Mouse (Mus musculus) B cell, adult 2 months (primary cell): Measurements from ENCODE around the gene Vps16.

Experiments
- DNase-seq, 2 experiments: peaks; one replicate each; pipeline ENCODE4 v3.0.0; 2022

Vps16 gene

DNA sequence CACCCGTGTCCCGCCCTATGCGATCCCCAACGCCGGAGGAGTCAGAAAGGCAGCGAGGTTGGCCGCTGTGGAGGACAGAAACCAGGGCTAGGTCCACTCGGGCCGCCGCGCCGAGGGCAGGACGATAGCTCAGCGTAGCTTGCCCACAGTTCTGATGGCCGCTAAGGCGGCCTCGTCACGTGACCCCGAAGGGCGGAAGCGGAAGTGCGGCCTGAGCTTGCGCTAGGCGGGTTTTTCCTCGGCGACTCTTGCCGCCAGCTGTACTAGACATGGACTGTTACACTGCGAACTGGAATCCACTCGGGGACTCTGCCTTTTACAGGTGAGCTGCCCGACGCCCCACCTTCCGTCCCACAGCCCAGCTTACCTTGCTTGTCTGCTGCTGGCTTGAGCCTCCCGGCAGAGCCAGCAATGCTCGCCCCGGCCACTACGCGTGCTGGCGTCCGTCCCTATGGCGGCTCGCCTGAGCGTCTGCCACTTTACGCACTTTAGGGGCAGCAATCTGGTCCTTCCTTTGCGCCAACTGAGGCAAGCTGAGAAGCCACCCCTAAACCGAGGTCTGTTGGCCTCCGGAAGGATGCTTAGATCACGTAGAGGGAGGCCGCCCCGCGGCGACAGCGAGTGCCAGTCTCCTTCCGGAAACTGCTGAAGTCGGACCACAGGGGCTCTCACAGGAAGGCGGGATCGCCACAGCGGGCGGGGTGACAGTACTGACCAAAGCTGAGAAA lies at the start of gene Vps16, which contains the start of gene Pced1a:
Vps16 (plus strand) TSS at position 214 of the 728 bp plus-strand sequence.
Pced1a (minus strand) TSS at position 576 of the 728 bp plus-strand sequence.
- DNase-seq, result peak; percentile 95 to 96

DNA sequence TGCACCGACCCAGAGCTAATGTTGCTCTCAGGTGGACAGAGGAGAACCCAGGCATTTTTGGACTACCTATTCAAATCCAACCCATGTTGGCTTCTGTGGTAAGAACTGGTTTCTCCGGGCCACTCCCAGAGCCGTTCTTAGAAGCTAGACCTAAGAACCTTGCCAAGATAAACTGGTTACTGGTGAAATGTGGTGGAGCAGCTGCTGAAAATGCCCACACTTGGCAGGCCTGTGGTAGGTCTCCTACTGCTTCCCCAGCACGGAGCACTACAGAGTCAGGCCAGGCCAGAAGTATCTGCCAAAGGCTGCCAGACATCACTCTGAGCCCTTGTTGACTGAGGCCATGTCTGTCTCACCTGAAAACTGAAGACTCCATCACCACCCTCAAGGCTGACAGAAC lies 49.2 kb upstream of the Vps16 start:
- no peak for DNase-seq

DNA sequence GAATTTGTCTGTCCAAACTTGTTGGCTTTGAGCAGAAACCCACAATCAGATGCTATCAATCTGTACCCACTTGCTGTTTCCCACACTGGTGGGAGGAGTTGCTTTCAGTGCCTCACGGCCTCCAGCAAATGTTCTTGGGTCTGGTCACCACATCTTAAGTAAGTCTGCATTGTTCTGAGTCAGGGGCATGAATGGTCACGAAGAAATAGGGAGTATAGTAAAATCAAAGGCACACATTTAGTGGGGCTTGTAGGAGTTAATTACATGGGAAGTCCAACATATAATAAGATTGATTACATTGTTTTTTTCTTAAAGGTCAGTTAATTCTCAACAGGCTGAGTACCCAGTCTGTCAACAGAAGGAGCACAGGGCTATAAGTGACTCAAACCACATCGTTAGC lies 40.9 kb upstream of the Vps16 start:
- no peak for DNase-seq

DNA sequence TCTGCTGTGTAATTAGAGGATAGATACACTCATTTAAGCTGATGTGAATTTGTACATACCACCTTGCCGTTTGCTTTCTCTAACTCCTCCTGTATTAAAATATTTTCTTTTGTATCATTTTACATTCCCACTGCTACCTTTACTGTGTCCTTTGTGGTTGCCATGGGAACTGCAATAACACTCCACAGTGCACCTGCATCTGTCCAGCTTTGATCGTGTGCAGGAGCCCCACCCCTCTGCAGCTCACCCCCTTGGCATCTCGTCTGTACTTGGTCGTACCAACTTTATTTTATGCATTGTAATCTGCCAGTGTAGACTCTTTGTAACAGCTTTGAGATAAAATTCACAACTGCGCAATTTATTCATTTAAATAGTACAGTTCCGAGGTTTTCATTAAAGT lies 40.2 kb upstream of the Vps16 start:
- no peak for DNase-seq

DNA sequence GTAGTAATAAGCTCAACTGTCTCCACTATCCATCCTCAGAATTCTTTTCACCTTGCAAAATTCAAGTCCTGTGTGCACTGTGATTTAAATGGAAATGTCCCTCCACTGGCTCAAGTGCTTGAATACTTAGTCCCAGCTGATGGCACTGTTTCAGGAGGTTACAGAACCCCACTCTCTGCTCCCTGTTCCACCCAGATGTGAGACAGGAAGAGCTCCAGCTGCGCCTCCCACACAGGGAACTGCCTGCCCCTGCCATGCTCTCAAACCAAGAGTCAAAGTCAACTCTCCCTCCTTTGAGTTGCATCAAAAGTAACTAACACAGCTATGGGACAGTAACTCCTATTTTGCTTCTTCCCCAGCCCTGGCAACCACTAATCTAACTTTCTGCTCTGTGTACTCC lies 37.9 kb upstream of the Vps16 start:
- DNase-seq, result no peak

DNA sequence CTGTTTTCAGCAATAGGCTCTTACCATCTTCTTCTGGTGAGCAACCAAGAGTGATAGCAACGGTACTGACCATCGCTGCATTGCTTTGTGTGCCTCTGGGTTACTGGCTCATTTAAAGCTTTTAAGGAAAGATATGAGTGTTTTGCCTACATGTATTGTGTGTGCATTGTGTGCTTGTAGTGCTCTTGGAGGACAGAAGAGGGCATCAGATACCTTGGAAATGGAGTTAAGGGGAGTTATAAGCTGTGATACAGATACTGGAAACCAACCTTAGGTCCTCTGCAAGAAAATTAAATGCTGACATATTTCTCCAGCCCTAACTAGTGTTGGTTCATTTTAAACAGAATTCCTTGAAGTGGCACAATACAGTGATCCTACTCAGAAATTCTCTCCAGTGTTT lies 35.3 kb upstream of the Vps16 start:
- DNase-seq, result no peak

DNA sequence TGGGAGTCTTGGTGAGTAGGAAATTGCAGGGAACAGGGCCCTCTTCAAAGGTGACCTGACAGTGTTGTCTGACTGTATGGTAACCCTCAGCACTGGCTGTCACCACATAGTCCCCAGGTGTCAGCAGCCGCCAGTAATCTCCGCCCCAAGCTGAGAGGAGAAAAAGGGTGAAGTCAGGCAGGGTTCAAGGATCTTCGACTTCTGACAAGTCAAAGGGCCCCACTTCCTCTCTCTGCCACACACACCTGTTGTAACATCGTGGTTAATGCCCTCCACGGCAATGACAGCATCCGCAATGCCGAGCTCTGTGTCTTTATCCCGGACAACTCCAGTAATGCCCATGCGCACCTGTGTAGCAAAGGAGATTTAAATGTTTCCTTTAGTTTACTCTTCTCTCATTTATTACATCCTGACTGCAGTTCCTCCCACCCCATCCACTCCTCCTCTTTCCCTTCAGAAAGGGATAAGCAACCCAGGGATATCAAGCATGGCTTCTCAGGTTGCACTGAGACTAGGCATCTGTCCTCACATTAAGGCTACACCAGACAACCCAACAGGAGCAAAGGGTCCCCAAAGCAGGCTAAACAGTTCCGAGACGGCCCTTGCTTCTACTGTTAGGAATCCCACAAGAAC lies 33.0 kb upstream of the Vps16 start:
- DNase-seq, result no peak

DNA sequence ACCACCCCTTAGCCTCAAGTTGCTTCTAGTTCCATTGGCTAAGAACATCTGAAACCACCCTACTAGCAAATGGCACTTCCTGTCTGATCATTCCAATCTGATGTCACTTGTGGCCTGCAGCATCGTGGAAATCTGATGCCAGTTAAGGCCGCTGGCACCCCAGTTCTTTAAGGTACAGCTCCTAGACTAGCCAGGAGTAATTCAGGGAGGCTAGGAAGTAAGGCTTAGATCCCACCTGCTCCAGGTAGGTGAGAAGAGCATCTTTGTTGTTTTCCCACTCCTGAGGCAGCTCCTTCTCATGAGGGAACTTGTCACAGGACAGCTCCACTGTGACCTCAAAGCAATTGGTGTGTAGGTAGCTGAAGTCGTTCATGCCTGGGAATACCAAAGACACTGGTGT lies 31.3 kb upstream of the Vps16 start:
- DNase-seq, result no peak

DNA sequence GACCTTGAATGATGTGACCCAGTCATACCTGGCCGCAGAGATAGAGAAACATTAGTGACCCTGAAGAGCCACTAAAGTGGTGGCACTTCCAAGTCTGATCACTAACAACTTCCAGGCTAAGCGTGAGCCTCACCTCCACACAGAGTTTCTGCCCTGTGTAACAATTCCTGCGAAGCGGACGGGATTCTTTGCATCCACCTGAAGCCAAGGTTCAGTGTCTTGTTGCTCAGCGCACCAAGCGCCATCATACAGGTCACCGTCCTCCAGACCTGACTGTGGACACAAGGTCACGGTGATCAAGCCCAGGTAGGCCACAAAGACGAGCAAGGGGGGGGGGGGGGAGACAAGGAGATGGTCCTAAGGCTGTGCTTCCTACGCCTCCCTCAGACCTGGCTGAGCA lies 28.4 kb upstream of the Vps16 start:
- no peak for DNase-seq

DNA sequence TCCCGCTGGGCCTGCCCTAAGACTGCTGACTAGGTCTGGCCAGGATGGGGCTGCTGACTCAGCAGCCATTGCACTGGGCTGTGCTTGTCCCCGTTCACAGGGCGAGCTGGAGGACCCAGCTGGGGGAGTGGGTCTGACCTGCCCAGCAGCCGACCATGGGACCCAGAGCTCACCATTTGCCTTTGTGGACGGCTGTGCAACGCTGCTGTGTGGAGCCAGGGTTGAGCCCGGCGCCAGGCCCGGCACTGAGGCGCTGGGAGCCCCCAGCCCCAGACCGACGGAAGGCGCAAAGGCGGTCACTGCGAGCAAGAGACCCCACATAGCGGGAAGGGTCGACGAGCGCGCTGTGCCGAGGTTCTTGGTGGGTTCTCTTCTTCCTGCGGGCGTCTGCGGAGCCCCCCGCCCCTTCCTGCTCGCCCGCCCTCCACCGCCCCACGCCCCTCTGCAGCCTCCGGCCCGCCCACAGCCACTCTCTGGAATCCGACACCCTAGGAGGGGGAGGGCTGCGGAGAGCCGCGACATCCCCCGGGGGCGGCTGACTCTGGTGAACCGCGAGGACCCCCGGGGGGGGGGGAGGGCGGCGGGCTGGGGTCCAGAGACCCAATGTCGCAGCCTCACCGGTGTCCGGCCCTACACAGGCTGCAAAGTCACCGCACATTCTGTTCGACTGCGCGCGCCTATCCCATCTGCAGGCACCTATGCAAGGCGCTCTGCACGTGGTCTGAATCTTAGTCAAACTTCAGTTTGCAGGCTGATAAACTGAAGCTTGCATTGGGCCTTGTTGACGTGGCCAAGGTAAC lies 26.8 kb upstream of the Vps16 start, which contains the start of gene Cpxm1:
Cpxm1 (minus strand) TSS at position 389 of the 800 bp plus-strand sequence.
- DNase-seq, result no peak

DNA sequence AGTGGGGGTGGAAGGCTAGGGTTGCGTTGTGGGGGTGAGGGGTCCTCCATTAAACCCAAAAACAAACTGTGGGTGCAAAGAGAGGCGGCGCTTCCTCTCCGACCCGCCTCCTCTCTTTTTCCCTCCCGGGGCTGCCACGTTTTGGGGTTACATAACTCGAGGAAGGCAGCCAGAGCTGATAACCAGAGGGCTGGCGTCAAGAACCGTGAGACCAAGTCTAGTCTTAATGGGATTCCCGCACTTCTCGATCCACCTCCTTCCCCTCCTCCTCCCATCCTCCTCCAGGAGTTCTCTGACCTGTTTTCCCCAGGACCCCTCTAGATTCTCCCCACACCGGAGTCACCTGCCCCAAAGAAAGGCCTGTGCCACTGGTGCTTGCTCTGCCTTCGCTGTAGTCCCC lies 26.0 kb upstream of the Vps16 start:
- no peak for DNase-seq

DNA sequence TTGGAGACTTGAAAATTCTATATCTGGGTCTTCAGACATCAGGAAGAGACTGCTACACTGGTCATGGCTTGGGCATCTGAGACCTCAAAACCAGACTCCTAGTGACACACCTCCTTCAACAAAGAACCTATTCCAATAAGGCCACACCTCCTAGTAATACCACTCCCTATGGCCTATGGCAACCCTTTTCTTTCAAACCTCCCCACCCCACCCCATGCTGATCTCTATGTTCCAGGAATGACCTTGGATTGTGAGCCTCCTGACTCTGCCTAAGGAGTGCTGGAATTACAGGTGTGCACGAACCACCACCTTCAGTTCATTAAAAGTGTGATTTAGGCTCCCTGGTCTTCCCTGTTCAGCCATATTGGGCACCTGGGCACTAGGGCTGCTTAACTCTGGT lies 24.1 kb upstream of the Vps16 start:
- DNase-seq, result no peak

DNA sequence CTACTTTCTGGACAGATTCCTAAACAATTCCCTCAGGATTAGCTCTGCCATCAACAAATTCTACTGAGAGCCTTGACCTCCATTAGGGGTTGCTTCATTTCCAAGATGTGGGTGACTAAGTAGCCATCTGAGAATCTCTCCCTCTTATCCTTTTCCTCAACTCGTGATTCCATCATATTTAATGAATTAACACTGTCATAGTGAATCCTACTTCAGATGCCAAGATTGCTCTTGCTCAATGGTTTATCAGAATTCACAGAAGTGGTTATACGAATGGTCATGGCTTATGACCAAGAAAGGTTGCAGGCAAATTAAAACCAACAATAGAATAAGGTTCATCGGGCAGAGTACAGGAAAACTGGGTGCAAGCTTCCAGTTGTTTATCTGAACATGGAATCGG lies 22.2 kb upstream of the Vps16 start:
- DNase-seq, result no peak

DNA sequence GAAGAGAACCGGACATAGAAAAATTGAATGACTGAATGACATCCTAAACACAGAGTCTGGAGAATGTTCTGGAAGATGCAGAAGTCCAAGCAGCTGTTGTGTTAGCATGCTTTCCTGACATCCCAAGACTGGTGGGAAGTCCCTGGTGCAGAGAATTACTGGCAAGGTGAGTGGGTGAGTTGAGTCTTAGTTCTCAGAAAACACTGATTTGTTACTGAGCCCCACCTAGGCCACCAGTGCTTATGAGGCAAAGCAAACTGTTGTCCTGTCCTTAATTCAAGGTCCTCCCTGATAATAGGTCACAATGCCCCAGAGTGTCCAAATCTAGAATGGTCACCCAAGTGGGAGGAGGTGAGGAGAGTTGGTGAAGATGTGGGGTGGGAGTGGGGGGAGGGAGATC lies 19.2 kb upstream of the Vps16 start, which contains the start of the genes Gm28372 and 1700020A23Rik:
Gm28372 (plus strand) TSS at position 301 of the 400 bp plus-strand sequence.
1700020A23Rik (plus strand) TSS at position 321 of the 400 bp plus-strand sequence.
- no peak for DNase-seq

DNA sequence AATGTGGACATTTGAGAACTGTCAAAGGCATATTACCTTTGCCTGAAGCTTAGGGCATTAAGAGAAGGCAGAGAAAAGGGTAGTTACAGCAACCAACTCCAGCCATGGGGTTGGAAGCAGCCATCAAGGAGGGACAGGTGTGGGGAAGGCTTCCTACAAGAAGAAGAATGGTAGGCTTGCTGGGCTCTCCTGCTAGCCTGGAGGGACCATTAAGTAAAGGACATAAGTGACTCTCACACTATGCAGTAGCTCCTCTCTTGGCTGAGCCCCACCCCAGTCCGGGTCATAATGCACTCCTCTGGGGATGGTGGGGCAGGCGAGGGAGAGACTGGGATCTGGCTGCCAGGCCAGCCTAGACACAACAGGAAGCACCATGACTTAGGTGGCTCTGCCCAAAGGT lies 18.0 kb upstream of the Vps16 start, which contains the start of gene Tmem239:
Tmem239 (plus strand) TSS at position 301 of the 400 bp plus-strand sequence.
- no peak for DNase-seq

DNA sequence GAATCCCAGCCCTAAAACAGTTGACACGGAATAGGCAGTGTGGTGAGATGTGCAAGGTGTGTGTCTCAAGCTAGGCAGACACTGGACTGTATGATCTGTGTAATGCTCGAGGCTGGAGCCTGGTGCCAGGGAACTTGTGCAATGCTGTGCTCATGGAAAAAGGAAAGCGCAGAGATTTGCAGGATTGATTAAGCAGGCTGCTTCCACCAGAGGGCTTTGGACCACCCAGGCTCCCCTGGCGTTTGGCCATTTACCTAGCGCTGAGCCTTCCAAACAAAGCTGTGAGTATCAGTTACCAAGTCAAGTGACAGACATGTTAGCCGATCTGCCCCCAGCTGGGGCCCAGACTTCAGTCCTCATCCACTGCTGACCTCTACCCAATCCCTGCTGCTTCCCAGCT lies 15.9 kb upstream of the Vps16 start:
- no peak for DNase-seq

DNA sequence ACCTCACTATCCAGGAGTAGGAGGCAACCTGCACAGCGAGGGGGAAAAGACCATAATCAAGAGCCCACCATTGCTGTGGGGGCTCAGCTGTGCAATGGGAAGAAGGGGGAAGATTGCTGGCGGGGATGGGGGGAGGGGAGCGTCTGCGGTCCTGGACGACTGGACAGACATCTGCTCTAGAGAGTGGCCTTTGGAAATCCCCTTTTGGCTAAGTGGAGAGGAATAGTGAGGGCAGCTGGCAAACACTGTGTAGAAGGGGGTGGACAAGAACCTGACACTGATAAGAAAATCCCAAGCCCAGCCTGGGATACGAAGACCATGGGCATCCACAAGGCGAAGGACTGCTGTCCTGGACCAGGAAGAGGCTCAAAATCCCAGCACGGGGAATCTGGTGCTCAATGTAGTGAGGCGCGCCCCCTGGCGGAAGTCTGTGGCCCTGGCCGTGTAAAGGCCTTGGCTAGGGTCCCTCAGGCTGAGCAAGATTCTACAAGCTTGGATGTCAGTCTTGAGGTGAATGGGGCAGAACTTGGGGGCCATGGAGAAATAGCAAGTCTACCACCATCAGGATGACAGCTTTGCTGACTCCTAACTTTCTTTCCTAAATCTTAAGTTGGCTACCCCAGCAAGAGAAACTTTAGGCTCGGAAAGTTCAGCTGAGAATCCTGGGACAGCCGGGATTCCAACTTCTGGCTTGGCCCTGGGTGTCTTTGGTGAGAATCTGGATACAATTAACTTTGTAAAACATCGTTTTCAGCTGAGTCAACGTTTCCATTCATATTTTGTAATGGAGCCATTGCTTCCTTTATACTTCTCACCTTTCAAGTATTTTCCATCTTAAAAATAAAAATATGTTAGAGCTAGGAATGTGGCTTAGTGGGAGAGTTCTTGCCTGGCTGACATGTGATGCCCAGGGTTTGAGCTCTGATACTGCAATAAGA lies 12.3 kb upstream of the Vps16 start:
- DNase-seq, result peak; percentile 81 to 82

DNA sequence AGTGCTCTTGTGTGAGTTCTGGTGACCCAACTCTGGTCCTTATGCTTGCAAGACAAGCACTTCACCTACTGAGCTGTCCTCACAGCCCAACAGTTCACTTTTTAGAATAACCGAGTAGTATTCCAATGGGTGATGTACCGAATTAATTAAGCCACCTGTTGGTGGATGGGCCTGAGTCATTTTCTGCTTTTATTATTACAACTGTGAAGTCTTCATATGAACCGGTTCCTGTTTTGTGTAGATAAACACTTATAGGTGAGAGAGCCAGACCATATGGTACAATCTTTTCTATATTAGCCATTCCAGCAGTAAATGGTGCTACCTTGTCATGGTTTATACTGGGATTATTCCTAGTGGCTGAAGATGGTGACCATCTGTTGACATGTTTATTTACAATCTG lies 11.4 kb upstream of the Vps16 start:
- DNase-seq, result no peak

DNA sequence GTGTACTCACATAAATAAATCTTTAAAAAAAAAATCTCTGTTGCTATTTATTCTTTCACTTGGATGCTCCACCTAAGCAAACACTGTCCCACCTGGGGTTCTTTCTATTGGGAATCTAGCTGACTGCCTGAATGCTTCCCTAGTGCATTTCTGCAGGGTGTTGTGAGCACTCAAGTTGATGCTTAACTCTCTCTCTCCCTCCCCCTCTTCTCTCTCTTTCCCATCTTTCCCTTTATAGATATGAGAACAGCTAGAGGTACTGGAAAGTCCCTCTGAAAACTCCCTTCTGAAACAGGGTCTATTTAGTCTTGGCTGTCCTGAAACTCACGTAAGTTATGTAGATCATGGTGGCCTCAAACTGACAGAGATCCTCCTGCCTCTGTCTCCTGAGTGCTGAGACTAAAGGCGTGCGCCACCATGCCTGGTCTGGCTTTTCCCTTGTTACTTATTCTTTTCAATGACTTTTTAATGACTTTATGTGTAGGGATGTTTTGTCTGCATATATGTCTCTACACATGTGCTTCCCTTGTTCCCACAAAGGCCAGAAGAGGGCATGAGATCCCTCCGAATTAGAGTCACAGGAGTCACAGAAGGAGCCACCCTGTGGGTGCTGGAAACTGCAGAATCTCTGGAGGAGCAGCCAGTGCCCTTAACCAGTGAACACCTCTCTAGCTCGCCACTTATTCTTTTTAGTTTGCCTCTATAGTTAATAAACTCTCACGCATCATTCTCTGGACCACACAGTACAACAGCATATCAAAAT lies 9.9 kb upstream of the Vps16 start:
- no peak for DNase-seq

DNA sequence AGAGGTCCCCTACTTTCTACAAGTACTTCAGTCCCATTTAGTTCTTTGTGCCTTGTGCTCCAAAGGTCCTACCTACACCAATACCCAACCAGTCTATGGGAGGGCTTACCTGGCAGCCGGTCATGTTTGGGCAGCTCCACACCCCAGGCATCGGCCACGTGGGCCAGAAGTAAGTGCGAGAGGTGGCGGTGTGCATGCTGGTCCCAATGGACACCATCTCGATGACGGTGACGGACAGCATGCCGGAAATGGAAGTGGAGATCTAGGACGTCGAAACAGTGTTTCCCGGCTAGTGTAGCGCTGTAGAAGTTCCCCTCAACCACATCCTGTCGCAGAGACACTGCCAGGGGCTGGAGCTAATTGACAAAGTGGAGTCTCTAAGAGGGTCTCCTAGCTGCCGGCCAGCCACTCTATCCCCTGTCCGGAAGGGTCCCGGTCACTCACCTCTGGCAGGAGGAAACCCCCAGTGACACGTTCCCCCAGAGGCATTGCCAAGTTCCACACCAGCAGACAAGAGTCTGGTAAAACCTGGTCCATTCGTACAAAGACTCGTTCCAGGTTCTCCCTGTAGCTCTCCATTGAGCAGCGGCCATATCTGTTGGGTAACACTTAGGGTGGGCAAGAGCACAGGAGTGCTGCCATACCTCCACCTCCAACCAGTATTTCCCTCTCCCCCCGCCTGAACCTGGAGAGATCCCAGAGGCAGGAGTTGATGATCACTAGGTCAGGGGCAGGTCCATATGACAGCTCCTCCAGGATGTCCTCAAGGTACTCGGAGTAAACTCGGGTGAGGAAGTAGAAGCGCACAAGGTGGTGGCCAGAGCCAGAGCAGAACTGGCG lies 2.1 kb upstream of the Vps16 start:
- DNase-seq, result no peak
